Mouse (Mus musculus): ENCODE measurements at regions not wholly inside any gene's neighbourhood (a gene's known extent, or its start where the extent isn't known, plus 50 kb on each side); places are given as distances from the start of the nearest gene placed in this dataset.
"Not testable (repeated sequence)": the region's sequence is repeated elsewhere in the genome, so short reads cannot be mapped to it uniquely, and the experiment has no call there.

DNA sequence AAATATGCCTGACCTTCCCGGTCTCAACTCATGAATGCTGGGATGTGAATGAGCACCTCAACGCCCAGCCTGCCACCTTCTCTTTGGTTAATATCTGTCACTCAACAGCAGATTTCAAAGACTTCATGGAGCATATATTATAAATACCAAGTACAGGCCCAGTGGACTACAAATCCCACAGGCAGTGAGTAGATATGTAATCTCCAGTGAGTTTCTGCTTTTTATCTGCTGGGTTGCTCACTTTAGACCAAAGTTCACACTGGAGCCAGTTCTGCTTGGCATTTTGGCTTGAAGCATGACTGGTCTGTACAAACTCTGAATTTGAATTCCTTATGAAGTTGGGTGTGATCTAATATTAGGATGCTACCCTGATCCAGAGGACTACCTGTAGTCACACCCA is 377.1 kb upstream of the Ngly1 start:
- DNase-seq, result no peak

- DNase-seq, result no peak
Observed at GRCm38 (mm10) chr14:15880146-15880545, 368.9 kb upstream of the Ngly1 start.

GRCm38 (mm10) chr14:15881284-15881683 is 367.8 kb upstream of the Ngly1 start:
- peak; percentile 53 to 59 for DNase-seq

- DNase-seq, result no peak
Observed at GRCm38 (mm10) chr14:15884641-15885340, 364.3 kb upstream of the Ngly1 start.

GRCm38 (mm10) chr14:15897098-15897497 is 352.0 kb upstream of the Ngly1 start:
- no peak for DNase-seq

DNA sequence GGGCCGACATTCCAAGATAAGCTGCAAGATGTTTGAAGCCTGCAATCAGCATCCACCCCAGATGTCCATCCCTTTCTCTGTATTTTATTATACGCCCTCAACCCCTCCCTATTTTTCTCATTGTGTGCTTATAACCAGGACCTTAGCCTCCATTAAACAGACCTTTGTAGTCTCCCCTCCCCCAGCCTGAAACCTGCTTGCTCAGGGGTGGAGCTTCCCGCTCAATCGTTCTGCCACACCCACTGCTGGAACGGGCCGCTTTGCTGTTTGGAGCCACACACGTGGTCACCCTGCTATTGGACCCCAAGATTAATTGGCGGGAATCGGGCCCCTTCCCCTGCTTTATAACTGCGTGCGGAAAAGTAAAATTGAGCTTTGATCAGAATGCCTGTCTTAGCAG is 342.7 kb upstream of the Ngly1 start:
- not testable (repeated sequence) for DNase-seq

DNA sequence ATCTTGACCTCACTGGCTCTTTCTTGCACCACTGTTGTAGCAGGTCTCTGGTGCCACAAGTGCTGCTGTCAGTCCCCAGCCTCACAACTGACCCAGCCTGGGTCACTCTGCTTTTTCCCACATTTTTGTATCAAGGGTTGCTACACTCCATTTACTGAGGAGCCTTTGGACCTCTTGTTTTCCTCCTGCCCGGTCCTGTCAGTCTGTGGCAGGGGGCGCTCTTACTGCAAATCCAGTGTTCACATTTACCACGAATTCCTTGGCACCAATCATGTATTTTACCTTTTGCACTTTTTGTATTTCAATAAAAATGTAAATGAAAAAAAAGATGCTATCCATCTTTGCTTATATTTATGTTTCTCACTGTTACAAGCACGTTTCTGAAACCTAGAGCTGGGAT is 335.9 kb upstream of the Ngly1 start:
- DNase-seq, result not testable (repeated sequence)

DNA sequence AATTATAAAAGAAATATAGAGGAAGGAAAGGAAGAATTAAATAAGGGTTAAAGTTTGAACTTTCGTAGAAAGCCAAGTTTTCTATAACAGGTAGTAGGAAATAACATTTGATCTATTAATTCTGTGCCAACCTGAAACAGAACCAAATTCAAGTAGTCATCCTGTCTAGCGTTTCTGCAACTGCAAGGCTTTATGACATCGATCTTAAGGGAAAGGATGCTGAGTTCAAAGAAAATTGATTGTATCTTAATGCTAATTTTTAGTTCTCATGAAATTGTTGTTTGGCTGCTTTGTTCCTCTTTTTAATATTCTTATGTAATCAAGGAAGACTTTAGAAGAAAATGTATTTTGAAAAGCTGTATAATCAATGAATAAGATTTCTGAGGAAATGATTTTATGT is 334.9 kb upstream of the Ngly1 start:
- DNase-seq, result no peak

- DNase-seq, result not testable (repeated sequence)
Observed at GRCm38 (mm10) chr14:15924676-15925075, 324.4 kb upstream of the Ngly1 start.

DNA sequence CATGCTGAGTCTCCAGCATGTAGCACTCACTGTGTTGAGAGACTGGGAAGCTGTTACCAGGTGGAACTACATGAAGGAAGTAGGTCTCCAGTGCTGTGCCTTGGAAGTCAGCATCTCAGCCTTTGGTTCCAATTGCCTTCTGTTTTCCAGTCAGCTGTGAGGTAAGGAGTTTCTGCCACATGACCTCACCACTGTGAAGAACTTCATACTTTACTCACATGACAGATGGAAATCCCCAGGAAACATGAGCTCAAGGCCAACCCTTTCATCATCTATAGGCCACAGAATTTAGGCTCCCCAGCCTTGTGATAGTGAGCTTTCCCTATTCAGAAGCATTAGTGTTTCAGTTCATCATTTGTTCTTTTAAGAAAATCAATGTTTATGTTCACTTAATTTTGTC is 314.4 kb upstream of the Ngly1 start:
- peak; percentile 23 to 37 for DNase-seq

GRCm38 (mm10) chr14:15970321-15970720 is 278.8 kb upstream of the Ngly1 start:
- no peak for DNase-seq

DNA sequence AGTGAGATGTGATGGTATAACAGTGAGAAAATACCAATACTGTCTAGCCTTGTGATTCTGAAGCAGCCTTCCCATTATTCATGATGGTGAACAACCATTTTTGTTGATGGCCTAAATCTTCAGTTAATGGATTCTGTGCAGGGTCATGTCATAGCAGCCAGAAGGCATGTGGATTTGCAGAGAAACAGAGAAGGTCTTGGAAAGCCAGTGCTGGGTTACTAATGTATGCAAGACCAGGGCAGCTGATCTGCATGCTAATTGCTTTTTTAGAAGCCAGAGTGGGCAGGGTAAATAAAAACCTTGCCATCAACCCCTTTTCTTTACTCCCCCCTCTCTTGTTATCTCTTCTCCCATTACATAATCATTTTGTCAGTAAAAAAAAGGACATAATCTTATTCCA is 278.3 kb upstream of the Ngly1 start:
- DNase-seq, result no peak

DNA sequence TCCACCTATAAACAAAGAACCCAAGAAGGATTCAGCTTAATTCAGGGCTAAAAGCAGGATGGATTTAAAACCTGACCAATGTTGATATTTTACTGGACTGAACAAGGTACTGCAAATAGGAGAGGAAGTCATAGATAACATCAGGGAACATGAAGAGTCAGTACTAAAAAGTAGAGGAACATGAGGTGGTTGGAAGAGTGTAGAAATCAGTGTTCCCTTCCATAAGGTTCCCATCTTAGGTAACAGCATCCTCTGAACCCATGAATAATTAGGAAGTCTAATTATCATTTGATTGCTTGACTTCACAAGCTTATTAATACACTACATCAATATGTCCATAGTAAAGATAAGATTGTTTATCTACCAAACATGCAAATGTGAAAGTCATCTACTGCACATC is 277.8 kb upstream of the Ngly1 start:
- no peak for DNase-seq

DNA sequence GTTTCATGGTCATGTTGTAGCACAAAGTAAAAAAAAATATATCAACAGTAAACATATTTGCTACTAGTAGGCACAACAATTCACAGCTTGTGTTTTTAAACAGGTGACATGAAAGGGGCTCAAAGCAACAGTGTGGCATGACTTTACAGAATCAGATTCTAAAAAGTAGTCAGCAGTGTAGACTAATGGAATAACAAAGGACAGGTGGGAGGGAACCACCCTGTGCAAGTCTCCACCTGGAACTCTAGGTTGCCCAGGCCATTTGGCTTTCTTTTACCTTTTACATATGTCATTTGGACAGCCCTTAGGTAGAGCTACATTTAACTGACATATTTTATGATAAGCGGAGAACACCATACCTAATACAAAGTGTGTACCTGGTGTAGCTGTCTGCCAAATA is 271.7 kb upstream of the Ngly1 start:
- DNase-seq, result no peak

DNA sequence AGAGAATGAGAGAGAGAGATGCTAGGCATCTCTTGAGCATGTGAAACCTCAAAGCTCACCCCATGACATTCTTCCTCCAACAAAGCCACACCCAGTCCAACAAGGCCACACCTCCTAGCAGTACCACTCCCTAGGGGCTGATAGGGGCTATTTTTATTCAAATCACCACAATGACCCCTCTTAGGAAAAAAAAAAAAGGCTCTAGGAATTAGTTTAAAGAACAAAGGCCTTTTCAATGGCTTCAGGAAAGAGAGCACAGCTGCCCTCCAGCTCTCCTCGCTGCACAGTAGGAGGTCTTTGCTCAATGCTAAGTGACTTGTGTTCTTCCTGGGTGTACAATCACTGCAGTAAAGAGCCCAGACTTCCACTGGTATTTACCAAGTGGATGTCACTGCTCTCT is 270.8 kb upstream of the Ngly1 start:
- DNase-seq, result no peak

- no peak for DNase-seq
Observed at GRCm38 (mm10) chr14:16005409-16005808, 243.7 kb upstream of the Ngly1 start.

GRCm38 (mm10) chr14:16006968-16007367 is 242.1 kb upstream of the Ngly1 start:
- no peak for DNase-seq

DNA sequence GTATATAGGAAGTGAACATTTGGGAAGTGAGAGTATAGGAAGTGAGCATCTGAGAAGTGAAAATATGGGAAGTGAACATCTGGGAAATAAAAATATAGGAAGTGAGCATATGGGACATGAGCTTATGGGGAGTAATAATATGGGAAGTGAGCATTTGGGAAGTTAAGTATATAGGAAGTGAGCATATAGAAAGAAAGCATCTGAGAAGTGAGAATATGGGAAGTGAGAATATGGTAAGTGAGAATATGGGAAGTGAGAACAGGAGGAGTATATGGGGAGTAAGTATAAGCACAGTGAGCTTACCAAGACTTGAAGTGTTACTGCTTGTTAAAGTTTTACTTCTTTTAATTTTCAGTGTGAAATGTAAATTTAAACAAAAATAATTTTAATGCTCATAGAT is 239.3 kb upstream of the Ngly1 start:
- no peak for DNase-seq

DNA sequence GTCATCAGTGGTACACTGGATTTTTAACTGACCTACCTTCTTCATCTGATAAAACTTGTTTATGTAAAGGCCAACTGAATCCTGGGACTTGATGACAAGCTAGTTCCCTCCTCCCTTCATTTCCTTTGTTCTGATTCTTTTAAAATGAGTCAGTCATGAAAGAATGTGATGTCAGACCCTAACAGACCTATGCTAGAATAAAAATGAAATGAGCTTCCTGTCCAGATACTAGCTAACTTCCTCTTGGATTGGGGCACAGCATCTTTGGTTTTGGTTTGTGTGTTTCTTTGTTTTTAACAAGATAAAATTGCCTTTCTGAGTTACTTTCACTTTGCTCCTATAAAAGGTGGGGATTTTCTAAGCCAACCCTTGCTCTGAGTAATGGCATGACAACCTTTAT is 225.2 kb upstream of the Ngly1 start:
- no peak for DNase-seq

GRCm38 (mm10) chr14:16037771-16038170 is 211.3 kb upstream of the Ngly1 start:
- no peak for DNase-seq

GRCm38 (mm10) chr14:16038336-16038735 is 210.7 kb upstream of the Ngly1 start:
- no peak for DNase-seq

DNA sequence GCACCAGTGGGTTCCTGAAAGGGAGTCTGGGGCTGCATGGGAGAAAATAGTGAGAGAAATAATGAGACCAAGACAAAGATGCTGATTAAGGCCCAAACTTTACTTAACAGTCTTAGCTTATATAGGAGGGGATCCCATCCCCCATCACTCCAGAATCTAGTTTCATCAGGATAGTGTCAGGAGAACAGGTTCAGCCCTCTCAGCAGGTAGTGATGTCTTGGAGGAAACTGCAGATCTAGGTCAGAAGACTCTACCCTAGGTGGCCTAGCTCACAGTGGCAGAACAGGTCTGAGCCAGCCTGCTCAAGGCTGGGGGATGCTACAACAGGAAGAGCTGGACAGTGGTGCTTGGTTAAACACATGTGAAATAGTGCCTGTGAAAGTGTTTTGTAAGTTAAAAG is 204.6 kb upstream of the Ngly1 start:
- DNase-seq, result no peak

DNA sequence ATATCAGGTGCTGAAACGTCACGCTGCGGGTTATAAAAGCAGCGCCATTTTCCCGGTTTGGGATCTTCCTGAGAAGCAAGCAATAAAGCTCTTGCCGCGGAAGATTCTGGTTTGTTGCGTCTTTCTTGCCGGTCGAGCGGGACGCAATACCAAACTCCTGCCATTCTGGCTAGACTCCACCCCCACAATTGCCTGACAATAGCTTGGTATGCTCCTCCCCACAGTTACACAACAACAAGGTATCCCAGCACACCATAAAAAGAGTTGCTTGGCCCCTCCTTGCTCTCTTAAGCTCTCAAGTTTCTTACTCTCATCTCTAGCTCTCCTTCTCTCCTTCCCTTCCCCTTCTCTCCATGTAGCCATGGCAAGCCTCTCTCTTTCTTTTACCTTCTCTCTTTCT is 176.5 kb upstream of the Ngly1 start:
- DNase-seq, result not testable (repeated sequence)

DNA sequence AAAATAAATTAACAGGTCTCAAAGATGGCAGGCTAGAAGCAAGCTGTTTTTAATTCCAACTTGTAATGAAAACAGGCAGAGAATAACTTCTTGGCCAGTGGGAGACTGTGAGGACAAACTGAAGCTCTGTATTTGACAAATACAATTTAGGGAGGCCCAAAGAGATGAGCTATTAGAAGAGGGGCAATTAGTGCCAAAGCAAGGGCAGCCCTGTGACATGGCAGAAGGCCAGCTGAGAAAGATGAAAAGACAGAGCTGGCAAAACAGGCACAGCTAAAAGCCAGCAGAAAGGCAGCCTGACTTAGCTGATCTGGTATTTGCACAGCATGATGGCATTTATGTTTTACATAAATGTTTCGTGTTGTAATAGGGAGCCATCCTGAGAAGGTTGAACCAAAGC is 175.0 kb upstream of the Ngly1 start:
- no peak for DNase-seq

GRCm38 (mm10) chr14:16079096-16079495 is 170.0 kb upstream of the Ngly1 start:
- DNase-seq, result no peak

Data from B cell, adult 2 months (primary cell).